Mouse (Mus musculus) liver, postnatal 0 days (tissue): Measurements from ENCODE around the gene Zfp865.
A peak's percentile ranks its signal among the peaks of the same experiment; 100 is the strongest.

ENCODE experiments used
- CTCF ChIP-seq: sonication (generic); IDR thresholded peaks from 2 replicates; pipeline ENCODE4 v1.5.1; 2016; ENCODE audit warnings: antibody characterized with exemption, low read depth
- EP300 ChIP-seq: IDR thresholded peaks from 2 replicates; pipeline ENCODE4 v1.6.1; 2016; ENCODE audit warnings: antibody characterized with exemption, low read depth, mild to moderate bottlenecking

DNA sequence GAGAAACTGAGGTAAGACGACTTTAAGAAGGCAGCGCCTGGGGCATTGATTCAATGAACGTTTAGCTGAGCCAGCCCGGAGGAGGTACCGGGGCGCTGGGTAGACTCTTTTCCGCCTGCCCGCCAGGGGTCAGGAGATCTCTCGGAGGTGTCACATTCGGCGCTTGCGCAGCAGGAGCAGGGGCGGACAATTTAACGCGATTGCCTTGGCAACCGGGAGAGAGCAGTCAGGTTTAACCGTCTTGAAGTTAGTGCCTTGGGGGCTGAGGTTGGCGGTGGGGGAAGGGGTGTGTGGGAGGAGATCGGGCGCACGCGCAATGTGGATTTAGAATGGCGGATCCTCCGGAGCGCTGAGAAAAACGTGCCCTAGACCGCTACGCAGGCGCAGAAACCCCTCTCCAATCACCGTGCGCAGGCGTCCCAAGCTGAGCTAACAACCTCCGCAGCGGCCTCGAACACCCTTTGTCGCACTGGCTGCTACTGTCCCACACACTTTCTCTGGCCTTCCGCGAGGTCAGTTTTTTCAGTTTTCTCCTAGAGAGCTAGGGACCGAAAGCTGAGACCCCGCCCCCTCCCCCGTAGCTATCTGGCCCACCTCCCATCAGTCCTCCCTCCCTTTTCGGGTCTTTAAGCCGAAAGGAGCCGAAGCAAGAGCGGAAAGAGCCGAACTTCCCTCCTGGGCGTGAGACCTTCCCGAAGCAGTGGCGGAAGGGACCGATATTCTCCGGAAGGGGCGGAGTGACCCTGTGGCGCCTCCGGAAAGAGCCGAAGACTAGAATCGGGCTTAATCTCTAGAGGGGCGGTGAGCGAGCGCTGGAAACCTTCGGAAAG is 41.0 kb downstream of the Zfp865 start:
- TF ChIP-seq EP300 (no peak), CTCF (peak; percentile 89)
